Mouse (Mus musculus) activated CD4-positive, CD25-positive, alpha-beta regulatory T cell, adult 4 months (primary cell): ENCODE measurements around the gene B4galt3. TPM values are rescaled to one million over a fixed set of nuclear protein-coding genes. Genes with fewer than 3 reads are reported as not detected.
A peak's percentile ranks its signal among the peaks of the same experiment; 100 is the strongest.
"Not testable (repeated sequence)": the region's sequence is repeated elsewhere in the genome, so short reads cannot be mapped to it uniquely, and the experiment has no call there.

ENCODE experiments used
- ATAC-seq: one replicate; pipeline ENCODE4 v1.8.0; 2017
- polyA plus RNA-seq, 2 experiments: library from polyadenylated mRNA; unstranded; fragments of 100-300 nt; shearing (Covaris generic); gene quantifications; one replicate each; pipeline ENCODE4 v1.2.1; 2017

B4galt3 gene
- polyA plus RNA-seq, 2 experiments from 2014 or later, result 33.1 to 35.7 TPM

DNA sequence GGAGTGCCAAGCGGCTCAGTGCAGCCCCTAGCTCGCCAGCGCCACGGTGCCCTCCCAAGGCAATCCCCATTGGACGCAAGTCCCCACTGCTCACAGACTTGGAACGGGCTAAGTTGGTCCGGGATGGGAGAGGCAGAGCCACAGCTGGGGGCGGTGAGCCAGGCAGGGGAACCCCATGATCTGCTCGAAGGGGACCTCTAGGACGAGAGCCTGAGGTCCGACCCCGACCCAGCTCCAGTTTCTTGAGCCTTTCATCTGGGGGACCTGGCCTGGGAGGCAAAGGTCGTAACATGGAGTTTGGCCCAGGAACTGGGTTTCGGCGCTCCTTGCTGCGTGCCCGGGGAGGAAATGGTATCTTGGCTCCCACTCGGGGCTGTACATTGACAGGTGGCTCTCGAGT, 16.4 kb downstream of the B4galt3 start:
- no peak for ATAC-seq

DNA sequence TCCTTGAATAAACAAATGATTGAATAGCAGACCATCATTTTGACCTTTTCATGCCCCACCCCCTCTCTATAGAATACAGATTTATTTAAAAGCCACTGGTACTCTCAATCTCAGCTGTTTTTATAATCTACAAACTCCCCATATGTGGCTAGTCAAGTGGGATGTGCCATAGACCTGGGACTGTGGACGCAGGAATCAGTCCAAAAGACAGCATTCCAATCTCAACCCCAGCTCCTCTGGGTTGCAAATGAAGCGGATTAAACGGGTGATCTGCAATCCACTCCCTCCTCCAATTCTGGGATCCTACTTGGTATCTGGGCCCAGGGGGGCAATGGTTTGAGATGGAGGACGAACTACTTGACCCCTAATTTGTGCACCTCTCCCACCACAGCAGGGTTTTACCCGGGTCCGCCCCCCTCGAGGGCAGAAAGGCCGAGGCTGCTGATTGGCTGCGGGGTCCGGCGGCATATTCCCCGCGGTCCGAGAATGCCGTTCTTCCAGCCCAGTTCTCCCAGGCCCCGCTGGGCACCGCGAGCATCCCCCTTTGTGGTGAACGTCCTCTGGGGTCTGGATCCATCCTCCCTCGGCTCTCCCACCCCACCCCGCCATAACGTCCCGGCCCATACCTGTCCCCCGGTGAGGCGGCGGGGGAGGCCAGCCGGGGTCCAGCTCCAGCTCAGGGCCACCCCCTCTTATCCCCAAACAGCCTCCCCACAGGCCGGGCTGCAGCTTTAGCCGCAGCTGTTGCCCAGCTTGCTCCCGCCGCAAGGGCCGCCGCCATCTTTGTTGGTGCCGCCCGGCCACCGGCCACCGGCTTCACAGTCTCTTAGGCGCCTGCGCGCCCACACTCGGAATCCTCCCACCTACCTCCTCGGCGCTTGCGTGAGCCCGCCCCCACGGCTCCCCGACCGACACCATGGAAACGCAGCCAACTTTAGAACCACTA, 17.3 kb downstream of the B4galt3 start, which contains the start of gene Usp21:
Gene Usp21 (minus strand): TSS at position 856 of the 946 bp plus-strand sequence.
- peak; percentile 96 for ATAC-seq

DNA sequence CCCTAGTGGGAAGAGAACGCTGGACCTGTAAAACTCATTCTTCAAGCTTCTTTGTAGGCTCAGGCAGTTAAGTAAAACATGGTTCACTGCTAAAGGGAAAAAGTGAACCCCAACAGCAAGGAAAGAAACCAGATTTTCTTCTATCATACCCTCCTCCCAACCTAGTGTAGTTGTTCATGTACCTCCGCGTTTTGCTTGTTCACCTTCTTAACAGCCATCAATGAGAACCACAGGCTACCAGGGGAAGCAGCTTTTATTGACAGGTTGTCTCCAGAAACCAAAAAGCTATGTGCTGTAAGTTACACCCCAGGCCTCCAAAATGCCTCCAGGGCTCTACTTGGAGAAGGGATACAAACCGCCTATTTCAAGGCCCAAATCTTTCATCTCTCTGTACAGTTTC, 18.2 kb downstream of the B4galt3 start:
- ATAC-seq, result no peak

DNA sequence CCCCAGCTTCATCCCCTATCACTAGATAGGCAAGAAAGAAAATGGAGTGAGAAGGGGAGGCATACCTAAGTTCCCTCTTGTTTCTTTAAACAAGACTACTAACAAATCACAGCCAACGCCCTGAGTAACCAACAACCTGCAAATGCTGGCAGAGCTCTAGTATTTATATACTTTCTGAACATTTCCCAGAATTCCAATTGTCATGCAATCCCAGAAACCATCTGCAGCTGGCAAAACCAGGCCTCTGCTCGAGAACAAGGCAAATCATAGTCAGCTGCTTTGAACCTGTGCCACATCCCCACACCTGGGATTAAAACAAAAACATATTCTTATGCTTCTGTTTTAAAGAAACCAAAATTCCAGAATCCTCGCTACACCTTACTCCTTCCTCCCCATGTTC, 23.2 kb downstream of the B4galt3 start:
- no peak for ATAC-seq

DNA sequence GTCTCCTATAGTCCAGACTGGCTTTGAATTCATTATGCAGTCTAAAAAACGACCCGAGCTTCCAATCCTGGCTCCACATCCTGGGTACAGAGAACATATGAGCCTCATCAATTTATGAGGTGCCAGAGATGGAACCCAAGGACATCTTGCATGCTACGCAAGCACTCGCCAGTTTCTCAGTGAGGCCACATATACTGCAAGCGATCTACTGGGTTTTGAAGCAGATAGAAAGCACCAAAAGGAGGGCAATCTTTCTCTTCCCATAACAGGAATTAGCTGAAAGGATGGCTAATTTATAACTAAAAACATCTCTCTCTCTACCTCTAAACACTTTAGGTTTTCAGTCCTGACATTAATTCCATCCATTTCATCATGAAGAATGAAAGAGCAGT, 23.8 kb downstream of the B4galt3 start:
- no peak for ATAC-seq

DNA sequence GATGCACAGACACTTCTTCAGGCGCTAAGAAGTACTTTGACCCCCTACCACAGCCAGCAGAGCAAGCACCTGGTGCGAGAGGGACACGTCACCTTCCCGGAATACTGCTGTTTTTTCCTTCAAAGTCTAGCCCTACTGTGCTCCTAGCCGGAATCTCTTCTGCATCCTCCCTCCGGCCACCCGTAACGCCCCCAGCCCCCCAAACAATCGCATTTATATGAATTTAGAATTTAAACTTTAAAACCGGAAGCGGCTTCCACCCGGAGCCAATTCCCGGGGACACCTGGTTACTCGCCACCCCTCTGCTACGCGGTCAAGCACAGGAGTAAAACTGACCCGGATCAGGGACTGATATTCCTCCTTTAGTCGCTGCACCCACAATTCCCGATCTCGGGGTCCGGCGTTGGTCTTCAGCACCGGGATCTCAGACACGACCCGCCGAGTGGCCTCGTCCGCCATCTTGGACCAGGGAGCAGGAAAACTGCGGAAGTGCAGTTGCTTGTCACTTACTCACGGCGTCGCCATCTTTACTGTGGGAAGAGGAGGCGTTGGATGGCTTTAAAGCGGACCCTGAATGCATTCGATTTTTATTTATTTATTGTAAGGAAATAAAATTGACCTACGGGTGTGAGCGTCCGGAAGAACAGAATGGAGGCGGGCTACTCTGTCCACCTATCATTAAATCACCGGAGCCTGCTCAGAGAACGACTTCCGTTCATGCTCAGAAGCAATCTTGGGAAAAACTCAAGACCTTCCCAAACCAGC, 24.4 kb downstream of the B4galt3 start, which contains the start of gene Ufc1:
Gene Ufc1 (minus strand): TSS at position 727 of the 765 bp plus-strand sequence.
- peak; percentile 87 for ATAC-seq

DNA sequence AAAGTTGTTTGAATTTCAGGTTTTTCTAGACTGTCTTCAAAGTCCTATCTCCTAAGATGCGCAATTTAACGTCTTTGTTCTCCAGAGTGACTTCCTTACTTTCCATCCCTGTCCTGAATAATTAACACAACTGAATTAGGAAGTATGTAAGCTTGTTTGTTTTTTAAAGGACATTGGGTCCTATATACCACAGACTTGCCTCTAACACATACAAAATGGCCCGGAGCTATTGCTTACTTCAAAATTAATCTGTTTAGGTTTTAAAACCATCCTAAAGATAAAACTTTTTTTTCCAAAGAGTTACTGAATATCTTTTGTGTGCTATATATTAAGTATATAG, 24.9 kb downstream of the B4galt3 start:
- no peak for ATAC-seq

DNA sequence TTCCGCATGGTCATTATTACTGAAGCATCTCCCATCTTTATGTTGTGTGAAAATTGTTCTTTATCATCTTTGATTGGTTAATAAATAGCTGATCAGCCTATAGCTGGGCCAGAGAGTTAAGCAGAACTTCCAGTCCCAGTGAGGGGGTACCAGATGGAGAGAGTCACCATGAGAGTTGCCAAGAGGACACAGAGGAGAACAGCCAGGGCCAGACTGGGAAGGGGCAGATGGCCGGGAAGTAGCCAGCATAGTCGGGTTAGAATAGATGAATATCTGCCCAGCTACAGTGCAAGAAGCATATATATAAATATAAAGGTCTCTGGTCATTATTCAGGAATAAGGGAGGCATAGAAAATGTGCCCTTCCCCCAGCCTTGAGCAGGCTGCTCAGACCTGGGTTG, 28.1 kb downstream of the B4galt3 start:
- ATAC-seq, result no peak

DNA sequence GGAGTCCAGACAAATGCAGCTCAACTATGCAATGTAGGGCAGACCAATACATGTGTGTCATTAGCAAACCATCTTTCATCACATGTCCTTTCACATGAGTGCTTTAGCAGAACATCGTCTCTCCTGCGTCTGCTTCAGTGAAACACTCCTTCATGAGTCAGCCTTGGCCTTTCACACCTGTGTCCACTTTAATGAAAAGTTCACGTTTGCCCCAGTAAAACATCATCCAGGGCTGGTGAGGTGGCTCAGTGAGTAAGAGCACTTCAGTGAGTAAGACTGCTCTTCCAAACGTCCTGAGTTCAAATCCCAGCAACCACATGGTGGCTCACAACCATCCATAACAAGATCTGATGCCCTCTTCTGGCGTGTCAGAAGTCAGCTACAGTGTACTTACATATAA, 36.0 kb downstream of the B4galt3 start:
- not testable (repeated sequence) for ATAC-seq

DNA sequence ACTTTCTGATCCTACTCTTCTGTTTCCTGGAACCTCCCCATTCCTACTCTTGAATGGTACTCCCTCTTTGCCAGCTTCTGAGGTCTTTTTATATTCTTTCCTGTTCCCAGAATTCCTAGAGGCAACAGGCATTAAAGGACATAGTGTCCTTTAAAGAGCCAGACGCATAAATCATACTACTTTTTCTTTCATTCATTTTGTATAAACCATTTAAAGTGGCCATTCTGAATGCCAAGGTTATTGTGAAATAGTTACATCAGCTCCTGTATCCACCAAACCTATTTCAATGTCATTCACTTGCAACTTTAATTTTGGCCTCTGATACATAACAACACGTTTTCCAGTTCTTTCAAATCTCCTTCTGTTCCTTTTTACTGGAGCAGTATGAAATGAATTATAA, 39.2 kb downstream of the B4galt3 start:
- ATAC-seq, result no peak

DNA sequence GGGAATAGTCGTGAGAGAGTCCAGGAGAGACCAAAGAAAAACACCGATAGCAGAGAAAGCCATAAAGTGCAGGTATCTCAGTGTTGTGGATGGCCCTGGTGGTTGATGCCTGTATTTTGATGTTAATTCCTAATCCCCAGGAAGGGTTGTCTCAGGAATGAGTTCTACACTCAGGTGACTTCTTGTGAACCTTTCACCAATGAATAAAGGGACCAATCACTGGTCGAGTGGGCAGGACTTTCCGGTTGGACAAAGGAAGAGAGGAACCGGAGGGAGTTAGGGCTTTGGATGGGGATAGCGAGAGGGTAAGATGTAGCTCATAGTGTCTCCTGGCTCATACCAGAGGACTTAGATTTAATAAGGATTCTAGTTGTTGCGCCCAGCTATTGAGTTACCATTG, 49.6 kb downstream of the B4galt3 start:
- no peak for ATAC-seq

DNA sequence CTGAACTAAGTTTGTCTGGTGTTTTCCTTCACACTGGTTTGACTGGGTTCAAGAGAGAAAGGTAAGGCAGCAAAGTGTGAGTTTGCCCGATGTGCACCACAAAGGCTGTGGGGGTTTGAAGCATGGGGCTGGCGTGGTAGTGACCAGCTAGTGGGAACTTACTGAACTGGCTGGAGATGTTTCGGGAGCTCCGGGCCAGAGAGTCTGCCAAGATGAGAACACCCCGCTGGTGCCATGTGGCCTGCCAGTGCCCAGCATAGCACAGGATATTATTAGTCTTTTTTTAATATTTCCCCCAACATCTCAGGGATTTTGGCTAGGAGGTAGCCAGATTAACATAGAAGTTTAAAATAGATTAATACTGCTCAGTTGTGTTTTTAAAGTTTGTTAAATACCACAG, 50.0 kb downstream of the B4galt3 start:
- ATAC-seq, result no peak

DNA sequence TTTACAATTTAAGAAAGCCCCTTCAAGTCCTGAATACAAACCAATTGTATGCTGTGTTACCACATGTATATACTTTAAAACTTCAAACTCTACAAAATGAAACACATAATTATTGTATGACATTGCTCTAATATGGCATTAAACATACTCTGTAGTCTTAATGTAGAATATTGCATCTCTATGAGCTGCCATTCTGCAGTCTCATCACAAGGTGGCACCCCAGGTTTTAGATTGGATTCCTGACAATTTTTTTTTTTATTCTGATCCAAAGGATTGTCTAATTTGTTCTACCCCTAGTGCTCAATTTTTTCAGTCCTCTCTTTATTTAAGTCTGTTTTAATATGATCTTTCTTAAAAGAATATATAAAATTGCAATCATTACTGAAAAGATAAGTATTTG, 51.3 kb downstream of the B4galt3 start:
- ATAC-seq, result peak; percentile 72

DNA sequence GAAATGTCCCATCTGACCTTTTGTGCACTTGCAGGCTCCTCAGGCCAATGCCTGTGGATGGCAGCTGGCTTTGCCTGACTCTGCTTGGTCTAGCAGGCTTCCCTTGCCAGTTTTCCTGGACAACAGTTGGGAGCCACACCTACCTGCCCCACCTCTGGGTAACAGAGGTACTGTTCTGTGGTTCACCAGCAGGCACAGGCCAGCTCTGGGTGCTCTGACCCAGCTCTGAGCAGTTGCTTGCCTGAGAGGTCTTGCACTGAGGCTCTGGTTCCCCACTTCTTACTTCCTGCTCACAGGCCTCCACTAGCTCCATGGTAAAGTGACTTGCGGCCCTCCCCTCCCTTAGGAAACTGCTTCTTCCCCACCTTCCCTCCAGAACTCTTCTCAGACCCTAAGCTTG, 51.9 kb downstream of the B4galt3 start:
- no peak for ATAC-seq

DNA sequence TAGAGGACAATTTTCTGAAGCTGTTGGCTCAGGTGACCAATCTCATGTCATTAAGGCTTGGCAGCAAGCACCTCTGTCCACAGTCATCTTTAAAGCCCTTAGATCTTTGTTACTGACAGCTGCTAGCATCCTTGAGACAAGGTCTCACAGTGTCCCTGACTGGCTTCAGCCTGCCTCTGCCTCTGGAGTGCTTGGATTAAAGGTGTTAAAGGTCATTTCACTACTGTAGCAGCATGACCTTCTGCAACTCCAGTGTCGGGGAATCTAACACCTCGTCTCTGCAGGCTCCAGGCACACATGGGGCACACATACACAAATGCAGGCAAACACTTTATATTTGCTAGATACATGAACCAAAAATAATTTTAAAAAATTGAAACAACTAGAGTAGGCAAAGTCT, 55.4 kb downstream of the B4galt3 start:
- no peak for ATAC-seq

Other genes with a start within 250 kb of the B4galt3 start
- under 1 TPM in 1 of 2 experiments, not detected in 1; 0.45 TPM for gene Fcgr3, start 205.4 kb upstream of the B4galt3 start, polyA plus RNA-seq
- 1 to 10 TPM; 2.1 to 2.4 TPM for gene Cfap126, start 156.4 kb upstream of the B4galt3 start, polyA plus RNA-seq
- gene Sdhc, start 119.7 kb upstream of the B4galt3 start, polyA plus RNA-seq, result 100 to 1,000 TPM; 102 to 131 TPM
- gene Mpz, start 119.6 kb upstream of the B4galt3 start, polyA plus RNA-seq, result not detected
- not detected for gene Pcp4l1, start 74.1 kb upstream of the B4galt3 start, polyA plus RNA-seq
- under 1 TPM; 0.40 to 0.66 TPM for gene Nr1i3, start 56.4 kb upstream of the B4galt3 start, polyA plus RNA-seq
- 10 to 100 TPM; 25.1 to 27.8 TPM for gene Tomm40l, start 47.8 kb upstream of the B4galt3 start, polyA plus RNA-seq
- not detected for gene Apoa2, start 45.3 kb upstream of the B4galt3 start, polyA plus RNA-seq
- gene Fcer1g, start 36.0 kb upstream of the B4galt3 start, polyA plus RNA-seq, result 1 to 10 TPM; 1.7 to 4.0 TPM
- under 1 TPM in 1 of 2 experiments, not detected in 1; 0.09 TPM for gene Adamts4, start 19.9 kb upstream of the B4galt3 start, polyA plus RNA-seq
- gene Ndufs2, start 18.9 kb upstream of the B4galt3 start, polyA plus RNA-seq, result 100 to 1,000 TPM; 108 to 141 TPM
- 10 to 100 TPM; 53.6 to 58.0 TPM for gene Ppox, start 10.9 kb downstream of the B4galt3 start, polyA plus RNA-seq
- 10 to 100 TPM; 11.8 to 19.8 TPM for gene Usp21, start 17.7 kb downstream of the B4galt3 start, polyA plus RNA-seq
- 100 to 1,000 TPM; 100 to 110 TPM for gene Ufc1, start 24.7 kb downstream of the B4galt3 start, polyA plus RNA-seq
- gene Dedd, start 58.8 kb downstream of the B4galt3 start, polyA plus RNA-seq, result 10 to 100 TPM; 33.7 to 35.2 TPM
- gene Nit1, start 75.3 kb downstream of the B4galt3 start, polyA plus RNA-seq, result 10 to 100 TPM; 26.3 to 29.7 TPM
- 10 to 100 TPM; 34.7 to 60.5 TPM for gene Pfdn2, start 75.3 kb downstream of the B4galt3 start, polyA plus RNA-seq
- gene Klhdc9, start 90.5 kb downstream of the B4galt3 start, polyA plus RNA-seq, result under 1 TPM in 1 of 2 experiments, not detected in 1; 0.48 TPM
- under 1 TPM in 1 of 2 experiments, not detected in 1; 0.09 TPM for gene Nectin4, start 99.8 kb downstream of the B4galt3 start, polyA plus RNA-seq
- gene Arhgap30, start 118.6 kb downstream of the B4galt3 start, polyA plus RNA-seq, result 10 to 100 TPM; 71.7 to 78.8 TPM
- 10 to 100 TPM; 41.0 to 43.1 TPM for gene Usf1, start 141.0 kb downstream of the B4galt3 start, polyA plus RNA-seq
- 1 to 10 TPM; 5.9 to 10.0 TPM for gene Tstd1, start 148.5 kb downstream of the B4galt3 start, polyA plus RNA-seq
- gene F11r, start 167.2 kb downstream of the B4galt3 start, polyA plus RNA-seq, result under 1 TPM in 1 of 2 experiments, not detected in 1; 0.18 TPM
- gene Alyref2, start 233.2 kb downstream of the B4galt3 start, polyA plus RNA-seq, result 10 to 100 TPM in 1 of 2 experiments, 1 to 10 TPM in 1; 8.9 to 11.1 TPM